ENCODE assay signal across 19 mouse cellular contexts in the genomic region with DNA sequence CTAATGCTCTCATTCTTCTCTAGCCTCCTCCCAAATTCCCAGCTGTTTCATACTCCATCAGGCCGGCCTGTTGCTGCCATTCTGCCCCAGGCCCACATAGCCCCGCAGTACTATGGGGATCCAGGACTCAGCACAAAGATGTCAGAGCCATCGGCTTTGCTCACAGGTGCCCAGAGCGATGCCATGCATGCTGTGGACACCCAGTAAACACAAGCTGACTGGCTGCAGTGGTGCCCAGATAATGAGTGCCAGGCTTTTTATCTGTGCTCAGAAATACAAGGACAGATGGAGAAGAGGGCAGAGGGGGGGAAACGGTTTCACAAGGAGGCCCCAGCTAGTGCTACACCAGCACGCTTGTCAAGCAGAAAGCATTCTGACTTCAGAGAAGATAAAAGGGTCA.
DNase-seq lines count a peak whose midpoint lies in the region; ATAC-seq lines count a peak whose summit lies in the region.
"Had no signal": no experiment of that assay in that cellular context is flagged by ENCODE, and none has a peak within 500 bp of the region (broad histone marks: within the 10 kb centered on the region; RNA-seq: fewer than 3 reads in every experiment).

No protein-coding gene starts in this region.

- H3K36me3 ChIP-seq in forebrain, embryonic 13.5 days (ENCODE audit: poor library complexity, severe bottlenecking) = no peaks in the 10 kb centered on the region
- no peaks in the 10 kb centered on the region for H3K36me3 ChIP-seq in forebrain, embryonic 16.5 days (ENCODE audit: control insufficient read depth, insufficient read depth)
- no peaks in the 10 kb centered on the region for H3K36me3 ChIP-seq in midbrain, embryonic 16.5 days (ENCODE audit: control insufficient read depth, insufficient read depth, low read length)
- no peaks in the 10 kb centered on the region for H3K36me3 ChIP-seq in midbrain, embryonic 11.5 days (ENCODE audit: control insufficient read depth, insufficient read depth, low read length)
- H3K36me3 ChIP-seq: liver, embryonic 12.5 days had no signal

- H3K4me1 ChIP-seq in forebrain, embryonic 13.5 days = no peaks in the 10 kb centered on the region
- no peaks in the 10 kb centered on the region for H3K4me1 ChIP-seq in forebrain, embryonic 16.5 days (replicated peaks; ENCODE audit: control insufficient read depth, insufficient read depth, low read length)
- peaks cover 7% of the 10 kb centered on the region; the same call in 1 of the 2 replicates for H3K4me1 ChIP-seq in midbrain, embryonic 16.5 days (ENCODE audit: control insufficient read depth, insufficient read depth, low read length)
- H3K4me1 ChIP-seq in midbrain, embryonic 11.5 days (ENCODE audit: control insufficient read depth, insufficient read depth, low read length) = no peaks in the 10 kb centered on the region
- H3K4me1 ChIP-seq: liver, embryonic 12.5 days had no signal

- H3K9me3 ChIP-seq in forebrain, embryonic 13.5 days (replicated peaks) = no peaks in the 10 kb centered on the region
- no peaks in the 10 kb centered on the region for H3K9me3 ChIP-seq in forebrain, embryonic 16.5 days (ENCODE audit: control insufficient read depth, low read length)
- no peaks in the 10 kb centered on the region for H3K9me3 ChIP-seq in midbrain, embryonic 16.5 days (replicated peaks; ENCODE audit: control insufficient read depth, low read length, poor library complexity, severe bottlenecking)
- no peaks in the 10 kb centered on the region for H3K9me3 ChIP-seq in midbrain, embryonic 11.5 days (ENCODE audit: control insufficient read depth, low read length)
- H3K9me3 ChIP-seq: liver, embryonic 12.5 days had no signal

- no peaks in the 10 kb centered on the region for H3K27me3 ChIP-seq in forebrain, embryonic 13.5 days
- no peaks in the 10 kb centered on the region for H3K27me3 ChIP-seq in forebrain, embryonic 16.5 days (replicated peaks; ENCODE audit: control insufficient read depth, insufficient read depth, low read length)
- no peaks in the 10 kb centered on the region for H3K27me3 ChIP-seq in midbrain, embryonic 16.5 days (ENCODE audit: control insufficient read depth, insufficient read depth, low read depth, low read length)
- H3K27me3 ChIP-seq in midbrain, embryonic 11.5 days (ENCODE audit: control insufficient read depth, insufficient read depth, low read length) = no peaks in the 10 kb centered on the region; the same call in 1 of the 2 replicates
- H3K27me3 ChIP-seq: liver, embryonic 12.5 days had no signal

- WGBS in forebrain, embryonic 13.5 days = 82% methylated on average over 6 of the region's 6 CpGs
- 64% methylated on average over 6 of the region's 6 CpGs for WGBS in forebrain, embryonic 16.5 days
- WGBS in midbrain, embryonic 16.5 days = 69% methylated on average over 6 of the region's 6 CpGs
- WGBS in midbrain, embryonic 11.5 days = 88% methylated on average over 6 of the region's 6 CpGs

- H3K9ac ChIP-seq in forebrain, embryonic 13.5 days = no peak overlapping the region
- no peak overlapping the region for H3K9ac ChIP-seq in forebrain, embryonic 16.5 days (replicated peaks; ENCODE audit: low read depth, low read length)
- H3K9ac ChIP-seq in midbrain, embryonic 16.5 days (ENCODE audit: low read depth, low read length) = no peak overlapping the region
- H3K9ac ChIP-seq in midbrain, embryonic 11.5 days (ENCODE audit: low read length) = no peak overlapping the region
- H3K9ac ChIP-seq: hindbrain, embryonic 14.5 days; liver, embryonic 12.5 days; lung, embryonic 14.5 days had no signal

- no peak overlapping the region for H3K4me2 ChIP-seq in forebrain, embryonic 13.5 days
- no peak overlapping the region for H3K4me2 ChIP-seq in forebrain, embryonic 16.5 days (ENCODE audit: low read length)
- H3K4me2 ChIP-seq in midbrain, embryonic 16.5 days (ENCODE audit: low read length) = no peak overlapping the region
- no peak overlapping the region for H3K4me2 ChIP-seq in midbrain, embryonic 11.5 days
- H3K4me2 ChIP-seq: hindbrain, embryonic 14.5 days; liver, embryonic 12.5 days; lung, embryonic 14.5 days had no signal

- 0 out of 2 replicates have a peak, but pooled peaks have one; percentile 30 for ATAC-seq in forebrain, embryonic 13.5 days
- no peak for ATAC-seq in forebrain, embryonic 16.5 days
- ATAC-seq in midbrain, embryonic 16.5 days = peak; percentile 48; the same call in 1 of the 2 replicates
- no peak for ATAC-seq in midbrain, embryonic 11.5 days (ENCODE audit: low FRiP score)
- ATAC-seq: intestine, postnatal 0 days; liver, embryonic 12.5 days had no signal

- no peak overlapping the region for H3K4me3 ChIP-seq in forebrain, embryonic 13.5 days
- no peak overlapping the region for H3K4me3 ChIP-seq in forebrain, embryonic 16.5 days (replicated peaks; ENCODE audit: low read length)
- no peak overlapping the region for H3K4me3 ChIP-seq in midbrain, embryonic 16.5 days (ENCODE audit: low read depth, low read length)
- no peak overlapping the region for H3K4me3 ChIP-seq in midbrain, embryonic 11.5 days (ENCODE audit: low read depth, low read length)
- H3K4me3 ChIP-seq: erythroblast, embryonic 14.5 days; layer of hippocampus, adult 2 months; left cerebral cortex, adult 2 months; liver, embryonic 12.5 days had no signal

- no peak for DNase-seq in midbrain, embryonic 11.5 days (ENCODE audit: low spot score, missing footprints)
- DNase-seq in cerebellum, adult 9-11 months = peak; percentile 93
- DNase-seq in spleen, postnatal 10 days (ENCODE audit: low spot score in 2 of 2) = no peak
- DNase-seq in kidney, postnatal 36 days = no peak
- DNase-seq: gastrocnemius, postnatal 25 days; heart, postnatal 10 days; lung, embryonic 14.5 days; spleen, adult 18-20 months; thymus, postnatal 25 days had no signal

- no peak overlapping the region for H3K27ac ChIP-seq in forebrain, embryonic 13.5 days
- H3K27ac ChIP-seq in forebrain, embryonic 16.5 days (ENCODE audit: low read length) = no peak overlapping the region
- H3K27ac ChIP-seq in midbrain, embryonic 16.5 days (ENCODE audit: low read length) = peak overlapping the region; percentile 43
- H3K27ac ChIP-seq in midbrain, embryonic 11.5 days (ENCODE audit: low read depth, low read length) = no peak overlapping the region
- H3K27ac ChIP-seq: hindbrain, embryonic 14.5 days; layer of hippocampus, adult 2 months; left cerebral cortex, adult 2 months; liver, embryonic 12.5 days; macrophage had no signal

Comparison
In these comparisons a context has a peak if more than half of its experiments do, and no peak if none do; other contexts are left out.
1. ATAC-seq: peak in forebrain, embryonic 13.5 days (single experiment) and midbrain, embryonic 16.5 days (single experiment); none in forebrain, embryonic 16.5 days (single experiment) and midbrain, embryonic 11.5 days (single experiment).